Mouse (Mus musculus) liver, adult 2 months (tissue): ENCODE results near the gene Ppp1r15b.

Source experiments
- CTCF ChIP-seq: fragments of 200-500 bp; IDR thresholded peaks from 2 replicates; pipeline ENCODE4 v1.5.1; 2011; ENCODE audit warnings: low read depth, low read length, control low read depth
- POLR2A ChIP-seq: fragments of 200-500 bp; IDR thresholded peaks from 2 replicates; pipeline ENCODE4 v1.6.1; 2011; ENCODE audit warnings: low read length, control low read depth; ENCODE audit not compliant: insufficient read depth; ENCODE audit errors: extremely low read depth

- TF ChIP-seq CTCF (no peak), POLR2A (no peak)
Measured at GRCm38 (mm10) chr1:133175150-133175549, 44.2 kb downstream of the Ppp1r15b start.
